Mouse (Mus musculus): ENCODE results near the gene Rer1. TPM values are rescaled to one million over a fixed set of nuclear protein-coding genes. Genes with fewer than 3 reads are reported as not detected.
A peak's percentile ranks its signal among the peaks of the same experiment; 100 is the strongest.

Gene Rer1
- polyA plus RNA-seq (2015; fragmentation: Nextera tagmentation; extraction: Ambion mirVana): 152 and 165 TPM in 2 replicates

- ATAC-seq (replicated peaks; ENCODE audit: low FRiP score): peak; percentile 98
- Histone ChIP-seq H3K27me3 (no peaks in the 10 kb centered on the region), H3K27ac (peak within 1 kb of the TSS; percentile 96), H3K36me3 (peaks cover 27% of the 10 kb centered on the region), H3K9me3 (replicated peaks) (no peaks in the 10 kb centered on the region), H3K4me3 (replicated peaks) (peak within 1 kb of the TSS; percentile 96), H3K4me1 (peaks cover 39% of the 10 kb centered on the region), H3K4me2 (peak within 1 kb of the TSS; percentile 92), H3K9ac (peak within 1 kb of the TSS; percentile 80)
- under 1% methylated on average over 85 of the region's 85 CpGs for WGBS
These were observed at the start of gene Rer1, which contains the start of gene Morn1 for GRCm38 (mm10) chr4:155086108-155087024. Rer1 (minus strand) TSS chr4:155086382. Morn1 (plus strand) TSS chr4:155086577.

DNA sequence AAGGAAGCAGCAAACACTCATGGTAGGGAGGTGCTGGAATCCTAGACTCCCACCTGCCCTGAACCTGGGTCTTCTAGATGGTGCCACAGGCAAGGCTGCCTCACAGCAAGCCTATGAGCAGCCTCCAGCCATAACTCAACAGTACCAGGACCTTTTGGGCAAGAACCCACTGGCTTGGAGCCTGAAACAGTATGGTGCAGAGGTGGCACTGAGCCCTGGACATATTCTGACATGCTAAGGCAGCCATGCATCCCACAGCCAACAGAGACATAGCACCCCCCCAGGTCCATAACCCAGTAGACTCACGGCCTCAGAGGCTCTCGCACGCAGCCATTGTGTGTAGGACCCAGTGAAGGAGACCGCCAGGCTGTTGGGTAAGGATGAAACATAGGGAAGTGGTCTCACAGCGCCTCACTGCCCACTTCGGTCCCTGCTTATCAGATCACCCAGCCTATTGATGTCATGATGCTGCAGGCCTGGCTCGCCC, 48.5 kb upstream of the Rer1 start:
- H3K27ac ChIP-seq: peak overlapping the region; percentile 72
- H3K36me3 ChIP-seq: no peaks in the 10 kb centered on the region
- no peaks in the 10 kb centered on the region for H3K9me3 ChIP-seq (replicated peaks)
- H3K4me1 ChIP-seq: peaks cover 49% of the 10 kb centered on the region
- H3K27me3 ChIP-seq: no peaks in the 10 kb centered on the region
- no peak overlapping the region for H3K4me3 ChIP-seq (replicated peaks)
- H3K9ac ChIP-seq: no peak overlapping the region
- no peak overlapping the region for H3K4me2 ChIP-seq
- 84% methylated on average over 7 of the region's 7 CpGs for WGBS
- no peak for ATAC-seq (replicated peaks; ENCODE audit: low FRiP score)

- ATAC-seq (replicated peaks; ENCODE audit: low FRiP score): no peak; the same call in 1 of the 2 replicates
- H3K9ac ChIP-seq: no peak overlapping the region
- H3K9me3 ChIP-seq (replicated peaks): no peaks in the 10 kb centered on the region
- WGBS: 30% methylated on average over 20 of the region's 20 CpGs
- H3K4me3 ChIP-seq (replicated peaks): no peak overlapping the region
- peak overlapping the region; percentile 2; the same call in 1 of the 2 replicates for H3K4me2 ChIP-seq
- H3K27ac ChIP-seq: peak overlapping the region; percentile 72
- H3K27me3 ChIP-seq: no peaks in the 10 kb centered on the region
- no peaks in the 10 kb centered on the region for H3K36me3 ChIP-seq
- peaks cover 48% of the 10 kb centered on the region for H3K4me1 ChIP-seq
These were observed 47.7 kb upstream of the Rer1 start for GRCm38 (mm10) chr4:155133658-155134417.

DNA sequence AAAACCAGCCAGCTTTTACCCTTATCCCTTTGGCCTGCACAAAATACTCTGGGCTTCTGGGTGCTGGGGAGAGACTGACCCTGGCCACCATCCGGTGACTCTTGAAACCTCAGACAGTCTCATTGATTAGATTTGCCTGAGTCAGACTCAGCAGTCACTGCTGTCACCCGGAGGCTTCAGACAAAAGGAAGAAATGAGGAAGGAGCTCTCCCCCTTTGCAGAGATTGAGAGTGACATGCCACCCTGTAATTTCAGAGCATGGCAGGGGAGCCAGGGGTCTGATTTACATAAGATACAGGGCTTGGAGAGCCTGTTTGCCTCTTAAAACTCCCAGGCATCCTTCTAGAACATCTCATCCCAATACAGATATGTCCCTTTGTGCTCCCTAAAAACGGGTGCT, 47.0 kb upstream of the Rer1 start:
- Histone ChIP-seq H3K9ac (no peak overlapping the region), H3K4me3 (replicated peaks) (no peak overlapping the region), H3K27me3 (no peaks in the 10 kb centered on the region), H3K4me1 (peaks cover 47% of the 10 kb centered on the region), H3K9me3 (replicated peaks) (no peaks in the 10 kb centered on the region), H3K36me3 (no peaks in the 10 kb centered on the region), H3K27ac (peak overlapping the region; percentile 72), H3K4me2 (no peak overlapping the region; the same call in 1 of the 2 replicates)
- no peak for ATAC-seq (replicated peaks; ENCODE audit: low FRiP score)
- WGBS: 57% methylated on average over 3 of the region's 3 CpGs

DNA sequence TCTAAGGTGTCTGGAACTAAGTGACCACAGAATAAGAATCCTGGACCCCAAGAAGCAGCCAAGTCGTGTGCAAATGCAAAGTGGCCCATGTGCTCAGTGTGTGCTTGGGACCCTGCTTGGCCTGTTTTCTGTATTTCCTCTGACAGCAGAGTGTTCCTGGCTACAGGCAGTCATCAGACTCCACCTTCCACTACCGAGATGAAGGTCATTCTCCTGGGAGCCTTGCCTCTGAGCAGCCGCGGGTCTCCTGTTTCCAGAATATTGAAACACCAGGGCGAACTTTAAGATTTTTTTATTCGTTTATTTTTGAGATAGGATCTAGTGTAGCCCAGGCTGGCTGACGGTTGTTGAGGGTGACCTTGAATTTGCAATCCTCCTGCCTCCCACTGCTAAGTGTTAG, 44.4 kb upstream of the Rer1 start:
- 60% methylated on average over 7 of the region's 7 CpGs for WGBS
- H3K27ac ChIP-seq: no peak overlapping the region

DNA sequence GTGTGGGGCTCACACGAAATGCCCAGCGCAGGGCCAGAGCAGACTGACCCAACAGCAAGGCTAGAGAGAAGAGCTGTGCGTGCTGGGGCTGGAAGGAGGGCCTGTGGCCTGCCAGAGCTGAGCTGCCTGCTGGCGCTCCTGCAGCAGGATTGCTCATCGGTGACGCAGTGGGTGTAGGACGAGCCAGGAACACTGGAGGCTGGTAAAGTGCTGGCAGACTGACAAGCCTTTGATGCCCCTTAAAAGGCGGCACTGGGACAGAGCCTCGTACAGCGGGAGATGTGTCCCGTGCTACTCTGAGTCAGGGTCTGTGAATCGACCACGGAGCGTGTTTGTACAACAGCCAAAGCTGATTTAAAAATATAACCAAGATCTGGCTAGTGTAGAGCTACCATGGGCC, 43.8 kb upstream of the Rer1 start:
- H3K27me3 ChIP-seq: no peaks in the 10 kb centered on the region
- no peak overlapping the region for H3K4me2 ChIP-seq
- H3K27ac ChIP-seq: peak overlapping the region; percentile 19; the same call in 1 of the 2 replicates
- H3K9ac ChIP-seq: no peak overlapping the region
- H3K36me3 ChIP-seq: no peaks in the 10 kb centered on the region
- H3K9me3 ChIP-seq (replicated peaks): no peaks in the 10 kb centered on the region
- H3K4me1 ChIP-seq: peaks cover 46% of the 10 kb centered on the region
- no peak overlapping the region for H3K4me3 ChIP-seq (replicated peaks)
- ATAC-seq (replicated peaks; ENCODE audit: low FRiP score): no peak
- 81% methylated on average over 14 of the region's 14 CpGs for WGBS

More for the DNA sequence above, 44.4 kb upstream of the Rer1 start:
- H3K4me2 ChIP-seq: no peak overlapping the region
- H3K27me3 ChIP-seq: no peaks in the 10 kb centered on the region
- H3K9me3 ChIP-seq (replicated peaks): no peaks in the 10 kb centered on the region
- no peak overlapping the region for H3K9ac ChIP-seq
- no peak overlapping the region for H3K4me3 ChIP-seq (replicated peaks)
- no peaks in the 10 kb centered on the region for H3K36me3 ChIP-seq
- H3K4me1 ChIP-seq: peaks cover 49% of the 10 kb centered on the region
- no peak for ATAC-seq (replicated peaks; ENCODE audit: low FRiP score)

GRCm38 (mm10) chr4:155129132-155129917, 43.1 kb upstream of the Rer1 start:
- no peak for ATAC-seq (replicated peaks; ENCODE audit: low FRiP score)
- no peak overlapping the region for H3K4me2 ChIP-seq
- no peak overlapping the region for H3K27ac ChIP-seq
- no peaks in the 10 kb centered on the region for H3K36me3 ChIP-seq
- no peak overlapping the region for H3K4me3 ChIP-seq (replicated peaks)
- no peaks in the 10 kb centered on the region for H3K9me3 ChIP-seq (replicated peaks)
- H3K4me1 ChIP-seq: peaks cover 46% of the 10 kb centered on the region
- no peaks in the 10 kb centered on the region for H3K27me3 ChIP-seq
- H3K9ac ChIP-seq: no peak overlapping the region
- WGBS: 90% methylated on average over 10 of the region's 10 CpGs

DNA sequence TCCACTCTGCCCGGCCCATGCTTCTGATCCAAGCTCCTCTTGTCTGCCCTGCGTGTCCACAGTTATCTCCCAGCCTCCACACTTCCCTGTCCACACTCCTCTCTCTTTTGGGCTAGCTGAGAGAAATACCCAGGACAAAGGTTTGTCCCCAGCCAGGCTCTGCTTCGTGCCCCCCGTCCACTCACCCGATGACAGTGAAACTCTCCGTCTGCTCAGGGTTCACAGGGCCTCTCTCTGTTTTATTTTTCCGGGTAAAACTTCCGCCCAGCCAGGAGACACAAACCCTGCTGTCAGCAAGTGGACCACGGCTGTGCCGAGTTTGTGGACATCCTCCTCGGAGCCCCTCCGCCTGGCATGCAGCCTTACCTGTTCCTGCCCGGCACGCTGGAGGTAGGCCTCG, 42.2 kb upstream of the Rer1 start:
- Histone ChIP-seq H3K4me3 (replicated peaks) (no peak overlapping the region), H3K4me1 (peaks cover 46% of the 10 kb centered on the region), H3K4me2 (no peak overlapping the region), H3K9me3 (replicated peaks) (no peaks in the 10 kb centered on the region), H3K9ac (no peak overlapping the region), H3K36me3 (no peaks in the 10 kb centered on the region), H3K27ac (no peak overlapping the region), H3K27me3 (no peaks in the 10 kb centered on the region)
- no peak for ATAC-seq (replicated peaks; ENCODE audit: low FRiP score)
- 87% methylated on average over 15 of the region's 15 CpGs for WGBS

DNA sequence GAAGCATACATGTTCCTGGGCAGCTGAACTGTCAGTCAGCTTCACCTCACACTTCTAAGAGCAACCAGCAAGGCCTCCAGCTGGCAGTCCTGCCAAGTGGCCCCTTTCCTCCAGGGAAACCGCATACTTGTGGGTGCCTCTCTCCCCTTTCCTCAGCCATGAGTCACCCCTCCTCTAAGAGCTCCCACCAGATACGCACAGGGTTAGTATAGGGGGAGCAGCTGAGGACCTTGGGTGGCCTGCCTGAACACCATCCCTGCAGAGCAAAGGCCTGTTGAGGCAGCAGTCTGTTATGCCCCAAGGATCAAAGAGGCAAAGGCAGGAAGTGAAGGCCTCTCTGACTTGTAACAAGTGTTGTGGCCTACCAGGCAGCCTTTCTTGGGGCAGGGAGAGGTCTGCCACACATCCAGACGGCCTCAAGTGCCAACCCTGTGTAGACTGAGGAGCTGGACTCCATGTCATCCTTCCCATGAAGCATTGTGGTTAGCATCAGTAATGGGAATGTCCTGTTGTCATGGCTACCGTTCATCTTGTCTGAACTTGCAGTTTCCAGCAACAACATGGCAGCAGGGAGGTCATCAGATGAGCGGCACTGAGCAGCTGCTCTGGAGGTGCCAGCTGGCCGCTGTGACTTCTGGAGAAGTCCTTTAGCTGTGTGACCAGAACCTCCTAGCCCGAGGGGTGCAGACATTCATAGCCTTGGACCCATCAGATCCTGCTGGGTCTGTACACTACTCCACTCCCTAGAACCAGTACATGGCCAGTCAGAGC, 40.6 kb upstream of the Rer1 start:
- 67% methylated on average over 7 of the region's 7 CpGs for WGBS
- H3K4me2 ChIP-seq: no peak overlapping the region
- H3K27me3 ChIP-seq: no peaks in the 10 kb centered on the region
- no peaks in the 10 kb centered on the region for H3K36me3 ChIP-seq
- H3K4me3 ChIP-seq (replicated peaks): no peak overlapping the region
- H3K4me1 ChIP-seq: peaks cover 54% of the 10 kb centered on the region
- H3K9ac ChIP-seq: no peak overlapping the region
- no peak overlapping the region for H3K27ac ChIP-seq
- H3K9me3 ChIP-seq (replicated peaks): no peaks in the 10 kb centered on the region
- no peak for ATAC-seq (replicated peaks; ENCODE audit: low FRiP score)

DNA sequence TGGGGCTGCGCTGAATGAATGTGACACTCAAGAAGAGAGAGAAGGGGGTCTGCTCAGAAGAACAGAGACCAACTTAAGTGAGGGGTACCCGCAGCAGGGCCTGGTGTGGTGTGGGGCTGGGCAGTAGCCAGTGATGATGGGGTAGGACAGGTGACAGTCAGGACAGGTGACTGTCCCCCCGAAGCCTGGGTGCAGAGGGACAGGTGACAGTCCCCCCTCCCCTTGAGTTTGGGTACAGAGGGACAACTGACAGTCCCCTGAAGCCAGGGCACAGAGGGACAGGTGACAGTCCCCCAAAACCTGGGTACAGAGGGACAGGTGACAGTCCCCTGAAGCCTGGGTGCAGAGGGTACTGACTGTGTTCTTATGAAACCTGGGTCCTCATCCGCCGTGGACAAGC, 40.0 kb upstream of the Rer1 start:
- H3K27me3 ChIP-seq: no peaks in the 10 kb centered on the region
- no peak overlapping the region for H3K27ac ChIP-seq
- 73% methylated on average over 5 of the region's 5 CpGs for WGBS
- no peak overlapping the region for H3K4me3 ChIP-seq (replicated peaks)
- no peaks in the 10 kb centered on the region for H3K36me3 ChIP-seq
- no peak overlapping the region for H3K9ac ChIP-seq
- no peak overlapping the region for H3K4me2 ChIP-seq
- ATAC-seq (replicated peaks; ENCODE audit: low FRiP score): no peak
- peaks cover 60% of the 10 kb centered on the region for H3K4me1 ChIP-seq
- H3K9me3 ChIP-seq (replicated peaks): no peaks in the 10 kb centered on the region

DNA sequence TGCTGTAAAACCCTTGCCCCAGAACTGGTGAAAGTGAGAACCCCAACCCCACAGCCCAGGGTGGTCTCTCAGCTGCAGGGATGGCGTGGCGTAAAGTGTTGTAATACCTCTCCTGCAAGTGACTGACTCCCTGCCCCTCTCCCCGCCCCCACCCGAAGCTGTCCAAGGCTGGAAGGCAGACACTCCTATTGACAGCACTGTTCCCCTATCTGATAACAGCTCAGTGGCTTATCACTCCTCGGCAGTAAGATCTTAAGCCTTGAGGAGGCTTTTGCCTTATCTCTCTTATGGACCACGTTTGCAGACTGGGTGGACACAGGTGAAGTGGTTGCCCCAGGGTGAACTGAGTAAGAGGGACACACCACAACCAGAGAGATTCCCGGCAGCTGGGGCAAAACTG, 39.1 kb upstream of the Rer1 start:
- Histone ChIP-seq H3K4me3 (replicated peaks) (no peak overlapping the region), H3K4me2 (no peak overlapping the region), H3K27ac (no peak overlapping the region), H3K9me3 (replicated peaks) (no peaks in the 10 kb centered on the region), H3K4me1 (peaks cover 67% of the 10 kb centered on the region), H3K9ac (no peak overlapping the region), H3K36me3 (no peaks in the 10 kb centered on the region), H3K27me3 (no peaks in the 10 kb centered on the region)
- ATAC-seq (replicated peaks; ENCODE audit: low FRiP score): no peak
- 52% methylated on average over 7 of the region's 7 CpGs for WGBS

Measured in kidney, embryonic 15.5 days (tissue).